Mouse (Mus musculus) thymus, postnatal 10 days (tissue): ENCODE data around the gene Sec24c.
"Not testable (repeated sequence)": the region's sequence is repeated elsewhere in the genome, so short reads cannot be mapped to it uniquely, and the experiment has no call there.

Experiments used
- DNase-seq, 2 experiments: peaks; one replicate each; pipeline ENCODE4 v3.0.0; 2021; ENCODE audit warnings: low spot score in 2 of 2

The Sec24c gene

DNA sequence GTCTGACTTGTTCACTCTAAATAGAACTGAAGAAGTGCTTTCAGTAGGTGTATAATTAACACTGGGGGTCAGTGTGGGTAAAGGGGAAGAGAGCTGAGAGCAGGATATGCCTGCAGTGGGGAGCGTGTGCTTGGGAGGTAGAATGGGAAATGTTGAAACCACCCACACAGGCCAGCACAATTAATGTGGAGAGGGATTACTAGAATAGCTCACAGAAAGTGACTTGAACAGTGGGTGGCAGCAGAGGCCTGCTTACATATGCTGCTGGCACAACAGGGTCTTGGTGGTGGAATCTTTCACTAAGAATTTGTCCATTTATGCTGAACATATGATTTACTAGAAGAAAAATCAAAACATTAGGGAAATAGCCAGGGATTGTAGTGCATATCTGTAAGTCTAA is 22.9 kb downstream of the Sec24c start:
- DNase-seq = peak in 1 of 2 experiments; percentile 45

DNA sequence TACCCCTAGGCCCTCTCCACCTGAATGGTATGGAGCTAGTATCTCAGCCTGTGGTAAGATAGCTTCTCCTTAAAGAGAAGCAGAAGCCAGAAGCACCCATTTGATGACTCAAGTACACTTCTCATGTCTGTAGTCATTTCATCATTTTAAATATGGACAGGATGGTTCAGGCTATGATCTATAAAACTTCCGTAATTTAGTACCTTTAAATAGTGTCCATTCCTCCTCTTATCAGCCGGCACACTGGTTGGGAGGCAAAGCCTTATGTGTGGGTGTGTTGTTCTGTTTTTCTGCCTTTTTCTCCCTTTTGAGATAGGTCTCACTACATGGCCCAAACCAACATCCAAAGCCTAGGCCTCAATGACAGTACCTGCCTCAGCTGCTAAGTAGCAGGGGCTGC is 24.4 kb downstream of the Sec24c start:
- no peak for DNase-seq

DNA sequence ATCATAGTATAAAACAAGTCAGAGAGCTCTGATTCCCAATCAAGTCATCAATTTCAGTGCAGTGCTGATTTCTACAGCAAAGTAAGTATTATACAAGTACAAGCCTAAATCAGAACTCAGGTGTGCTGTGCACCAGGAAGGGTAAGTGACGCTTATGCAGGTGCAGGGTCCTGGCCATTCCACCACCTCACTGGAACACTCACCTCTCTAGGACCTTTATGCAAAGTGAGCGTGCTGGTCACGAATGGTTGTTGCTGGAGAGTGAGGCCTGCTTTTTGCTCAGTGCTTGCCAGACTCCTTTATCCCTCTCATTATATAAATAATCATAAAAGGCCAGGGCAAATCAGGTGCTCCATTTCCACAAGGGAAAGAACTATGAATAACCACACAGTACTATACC is 26.3 kb downstream of the Sec24c start:
- no peak for DNase-seq

DNA sequence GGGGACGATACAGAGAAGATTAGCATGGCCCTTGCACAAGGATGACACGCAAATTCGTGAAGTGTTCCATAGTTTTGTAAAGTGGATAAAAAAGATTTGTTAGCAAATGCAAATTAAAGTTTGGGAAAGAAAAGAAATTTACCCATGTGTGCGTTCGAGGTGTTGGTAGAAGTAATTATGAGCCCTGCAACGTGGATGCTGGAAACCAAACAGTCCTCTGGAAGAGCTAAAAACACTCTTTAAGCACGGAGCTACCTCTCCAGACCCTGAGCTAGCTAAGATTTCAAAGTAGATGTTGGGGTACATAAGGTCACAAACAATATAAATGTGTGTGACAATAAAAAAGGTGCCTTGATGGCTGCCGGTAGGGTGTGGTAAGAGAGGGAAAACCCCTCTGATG is 27.4 kb downstream of the Sec24c start:
- DNase-seq = no peak

DNA sequence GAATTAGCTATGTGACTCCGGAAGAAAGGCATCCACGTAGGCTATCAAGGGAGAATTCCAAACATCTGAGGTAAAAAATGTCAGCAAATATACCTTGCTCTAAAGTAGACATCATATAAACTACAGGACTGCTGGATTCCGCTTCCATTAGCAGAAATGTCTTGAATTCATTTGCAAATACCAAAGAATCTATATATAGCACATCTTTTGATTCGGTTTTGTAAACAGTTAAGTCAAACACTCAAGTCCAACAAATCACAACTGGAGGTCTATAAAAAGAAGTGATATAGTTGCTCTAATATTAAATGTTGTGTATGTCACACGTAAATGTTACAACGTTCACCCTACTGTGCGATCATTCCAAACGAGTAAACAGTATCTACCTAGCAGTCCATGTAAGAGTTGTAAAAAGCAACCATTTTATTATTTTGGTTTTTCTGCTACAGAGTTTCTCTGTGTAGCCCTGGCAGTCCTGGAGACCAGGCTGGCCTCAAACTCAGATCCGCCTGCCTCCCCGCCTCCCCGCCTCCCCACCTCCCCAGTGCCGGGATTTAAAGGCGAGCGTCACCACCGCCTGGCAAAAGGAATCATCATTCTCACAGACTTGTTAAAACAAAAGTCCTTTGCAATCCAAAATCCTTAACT is 28.1 kb downstream of the Sec24c start:
- no peak for DNase-seq

DNA sequence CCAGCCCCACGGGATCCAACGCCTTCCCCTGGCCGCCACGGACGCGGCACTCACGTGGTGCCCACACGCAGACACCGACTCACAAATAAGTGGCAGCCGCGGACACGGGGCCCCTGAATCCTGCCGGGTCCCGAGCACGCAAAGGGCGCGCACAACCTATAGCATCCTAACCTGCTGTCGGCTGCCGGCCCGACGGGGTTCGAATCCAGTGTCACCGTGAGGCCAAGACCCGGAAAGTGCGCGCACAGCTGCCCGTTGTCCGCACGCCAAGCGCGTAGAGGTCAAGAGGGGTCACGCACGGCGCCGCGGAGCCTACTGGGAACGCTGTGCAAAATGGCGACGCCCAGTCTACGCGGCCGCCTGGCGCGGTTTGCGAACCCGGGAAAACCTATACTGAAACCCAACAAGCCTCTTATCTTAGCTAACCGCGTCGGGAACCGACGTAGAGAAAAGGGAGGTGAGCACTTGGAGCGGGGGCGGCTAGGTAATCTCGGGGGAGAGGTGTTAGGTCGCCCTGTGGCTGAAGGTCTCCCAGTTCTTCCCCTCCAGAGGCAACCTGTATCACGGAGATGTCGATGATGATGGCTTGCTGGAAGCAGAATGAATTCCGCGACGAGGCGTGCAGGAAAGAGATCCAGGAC is 28.8 kb downstream of the Sec24c start, which contains the start of gene Chchd1:
Gene Chchd1 (plus strand): TSS at position 266 of the 641 bp plus-strand sequence.
- peak; percentile 72 for DNase-seq

DNA sequence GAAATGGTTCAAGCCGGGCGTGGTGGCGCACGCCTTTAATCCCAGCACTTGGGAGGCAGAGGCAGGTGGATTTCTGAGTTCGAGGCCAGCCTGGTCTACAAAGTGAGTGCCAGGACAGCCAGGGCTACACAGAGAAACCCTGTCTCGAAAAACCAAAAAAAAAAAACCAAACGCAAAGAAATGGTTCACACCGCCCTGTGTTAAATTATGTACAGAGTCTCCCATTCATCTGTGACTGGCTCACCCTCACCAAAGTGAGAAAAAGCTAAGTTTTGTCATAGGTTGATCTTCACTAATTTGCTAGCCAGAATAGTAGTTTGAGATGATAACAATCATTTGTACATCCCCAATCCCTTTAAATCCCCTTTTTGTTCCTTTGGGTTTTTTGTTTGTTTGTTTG is 29.4 kb downstream of the Sec24c start:
- DNase-seq = not testable (repeated sequence)

DNA sequence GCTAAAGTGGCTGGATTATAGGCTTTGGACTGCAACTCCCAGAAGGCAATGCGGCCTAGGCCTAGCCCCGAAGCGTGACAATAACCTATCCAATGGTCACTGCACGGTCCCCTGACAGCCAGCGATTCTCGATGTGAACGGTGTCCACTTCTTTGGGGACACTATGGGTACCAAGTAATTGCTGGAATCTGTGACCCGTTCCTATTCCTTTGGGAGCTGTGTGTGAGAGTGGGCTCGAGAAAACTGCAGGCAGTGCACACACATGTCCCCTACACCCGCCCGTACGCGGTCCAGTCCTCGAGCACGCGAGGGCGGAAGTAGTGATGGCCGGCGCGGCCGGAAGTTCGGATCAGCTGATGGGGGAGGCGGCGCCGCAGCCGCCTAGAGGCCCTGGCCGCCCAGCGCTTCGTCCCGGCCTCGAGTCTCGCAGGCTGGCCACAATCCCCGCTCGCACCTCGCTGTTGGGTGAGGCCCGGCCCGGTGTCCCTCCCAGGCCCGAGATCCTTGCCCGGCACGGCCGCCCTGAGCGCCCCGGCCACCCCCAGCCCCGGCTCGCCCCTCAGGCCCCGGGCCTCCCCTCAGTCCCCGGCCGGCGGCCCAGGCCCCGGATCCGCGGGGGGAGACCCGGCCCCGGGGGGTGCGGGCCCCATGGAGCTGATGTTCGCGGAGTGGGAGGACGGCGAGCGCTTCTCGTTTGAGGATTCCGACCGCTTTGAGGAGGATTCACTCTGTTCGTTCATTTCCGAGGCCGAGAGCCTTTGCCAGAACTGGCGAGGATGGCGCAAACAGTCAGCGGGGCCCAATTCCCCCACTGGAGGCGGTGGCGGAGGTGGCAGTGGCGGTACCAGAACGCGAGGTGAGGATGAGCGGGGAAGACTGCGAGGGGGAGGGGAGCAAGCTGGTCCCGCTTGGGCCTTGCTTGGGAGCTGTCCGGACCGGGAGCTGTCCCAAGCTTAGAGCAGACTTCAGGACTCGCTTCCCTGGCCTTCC is 33.4 kb downstream of the Sec24c start, which contains the start of gene Zswim8:
Gene Zswim8 (plus strand): TSS at position 352 of the 990 bp plus-strand sequence.
- peak; percentile 43 to 49 for DNase-seq

DNA sequence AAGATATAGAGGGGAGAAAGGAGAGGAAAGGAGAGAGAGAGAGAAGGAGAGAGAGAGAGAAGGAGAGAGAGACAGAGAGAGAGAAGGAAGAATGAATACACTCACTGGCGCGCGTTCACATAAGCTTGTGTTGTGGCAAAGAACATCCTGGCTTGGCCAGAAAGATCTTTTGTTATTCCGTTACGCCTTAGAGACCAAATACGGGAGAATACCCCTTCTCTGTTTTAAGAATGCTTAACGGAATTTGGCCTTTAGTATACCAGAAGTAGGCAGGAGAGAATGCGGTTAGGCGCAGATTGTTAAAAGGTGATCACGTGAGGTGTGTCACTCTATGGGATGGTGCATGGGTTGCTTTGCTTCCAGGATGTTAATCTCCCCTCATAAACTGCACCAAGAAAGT is 34.1 kb downstream of the Sec24c start:
- DNase-seq = peak in 1 of 2 experiments; percentile 19

DNA sequence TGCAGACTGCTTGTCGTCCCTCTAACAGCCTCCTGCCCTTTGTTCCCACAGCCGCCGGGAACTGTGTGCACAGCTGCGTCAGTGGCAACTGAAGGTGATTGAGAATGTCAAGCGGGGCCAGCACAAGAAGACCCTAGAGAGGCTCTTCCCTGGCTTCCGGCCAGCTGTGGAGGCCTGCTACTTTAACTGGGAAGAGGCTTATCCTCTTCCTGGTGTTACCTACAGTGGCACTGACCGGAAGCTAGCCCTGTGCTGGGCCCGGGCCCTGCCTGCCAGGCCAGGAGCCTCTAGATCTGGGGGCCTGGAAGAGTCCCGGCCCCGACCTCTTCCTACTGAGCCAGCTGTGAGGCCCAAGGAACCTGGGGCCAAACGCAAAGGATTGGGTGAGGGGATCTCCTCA is 39.7 kb downstream of the Sec24c start:
- no peak for DNase-seq

DNA sequence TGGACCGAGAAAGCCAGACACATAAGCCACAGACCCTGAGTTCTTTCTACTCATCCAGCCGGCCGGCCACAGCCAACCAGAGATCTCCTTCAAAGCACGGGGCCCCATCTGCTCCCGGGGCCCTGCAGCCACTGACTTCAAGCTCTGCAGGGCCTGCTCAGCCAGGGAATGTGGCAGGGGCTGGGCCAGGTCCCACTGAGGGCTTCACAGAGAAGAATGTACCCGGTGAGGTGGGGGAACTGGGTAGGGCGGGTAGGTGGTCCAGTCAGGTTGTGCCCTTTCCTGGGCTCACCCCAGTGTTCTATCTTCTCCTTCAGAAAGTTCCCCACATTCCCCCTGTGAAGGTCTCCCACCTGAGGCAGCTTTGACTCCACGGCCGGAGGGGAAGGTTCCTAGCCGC is 44.3 kb downstream of the Sec24c start:
- no peak for DNase-seq

DNA sequence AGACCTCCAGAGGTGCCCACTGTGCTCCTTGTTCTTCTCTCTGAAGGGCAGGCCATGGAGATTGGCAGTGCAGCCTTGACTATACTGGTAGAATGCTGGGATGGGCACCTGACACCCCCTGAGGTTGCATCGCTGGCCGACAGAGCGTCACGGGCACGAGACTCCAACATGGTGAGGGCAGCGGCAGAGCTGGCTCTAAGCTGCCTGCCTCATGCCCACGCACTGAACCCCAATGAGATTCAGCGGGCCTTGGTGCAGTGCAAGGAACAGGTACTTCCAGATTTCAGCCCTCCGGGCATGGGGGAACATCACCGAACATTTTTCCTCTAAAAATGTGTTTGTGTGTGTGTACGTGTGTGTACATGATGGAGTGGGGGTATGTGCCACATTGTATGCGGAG is 45.7 kb downstream of the Sec24c start:
- DNase-seq = no peak

DNA sequence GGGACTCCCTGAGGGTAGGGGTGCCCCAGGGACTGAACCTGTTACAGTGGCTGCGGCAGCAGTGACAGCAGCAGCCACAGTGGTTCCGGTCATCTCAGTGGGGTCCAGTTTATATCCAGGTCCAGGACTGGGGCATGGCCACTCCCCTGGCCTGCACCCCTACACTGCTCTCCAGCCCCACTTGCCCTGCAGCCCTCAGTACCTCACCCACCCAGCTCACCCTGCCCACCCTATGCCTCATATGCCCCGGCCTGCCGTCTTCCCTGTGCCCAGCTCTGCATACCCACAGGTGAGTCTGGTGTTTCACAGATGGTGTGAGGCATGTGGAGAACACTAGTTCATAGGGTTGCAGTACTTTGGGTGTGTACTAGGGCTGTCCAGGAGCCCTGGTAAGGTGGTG is 47.3 kb downstream of the Sec24c start:
- no peak for DNase-seq

DNA sequence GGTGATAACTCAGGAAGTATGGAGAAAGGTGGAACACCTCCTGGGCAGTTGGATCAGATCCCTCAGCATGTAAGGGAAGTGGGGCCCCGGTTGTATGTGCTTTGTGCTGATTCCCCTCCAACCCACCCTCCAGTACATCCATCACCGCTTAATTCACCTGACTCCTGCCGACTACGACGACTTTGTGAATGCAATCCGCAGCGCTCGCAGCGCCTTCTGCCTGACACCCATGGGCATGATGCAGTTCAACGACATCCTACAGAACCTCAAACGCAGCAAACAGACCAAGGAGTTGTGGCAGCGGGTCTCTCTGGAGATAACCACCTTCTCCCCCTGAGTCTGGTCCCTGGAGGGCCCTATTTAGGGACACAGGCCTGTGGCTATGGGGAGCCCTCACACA is 48.9 kb downstream of the Sec24c start:
- DNase-seq = no peak

DNA sequence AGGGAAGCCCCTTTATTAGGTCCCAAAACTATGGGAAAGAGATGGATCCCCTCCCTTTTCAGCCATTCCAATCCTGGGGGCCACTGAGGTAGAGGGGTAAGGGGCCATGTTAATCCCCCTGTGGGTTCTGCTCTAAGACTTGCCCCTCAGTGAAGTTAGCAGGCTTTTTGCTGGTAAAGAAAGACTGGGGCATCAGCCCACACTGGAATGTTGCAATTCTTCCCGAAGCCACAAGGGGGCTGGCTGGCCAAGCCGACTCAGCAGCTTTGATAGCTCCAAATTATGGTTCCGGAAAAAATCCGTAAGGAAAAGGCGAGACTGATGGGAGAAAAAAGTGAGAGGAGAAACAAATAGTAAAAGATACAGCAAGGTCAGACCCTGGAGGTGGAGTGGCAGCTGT is 49.9 kb downstream of the Sec24c start:
- peak; percentile 21 to 44 for DNase-seq

DNA sequence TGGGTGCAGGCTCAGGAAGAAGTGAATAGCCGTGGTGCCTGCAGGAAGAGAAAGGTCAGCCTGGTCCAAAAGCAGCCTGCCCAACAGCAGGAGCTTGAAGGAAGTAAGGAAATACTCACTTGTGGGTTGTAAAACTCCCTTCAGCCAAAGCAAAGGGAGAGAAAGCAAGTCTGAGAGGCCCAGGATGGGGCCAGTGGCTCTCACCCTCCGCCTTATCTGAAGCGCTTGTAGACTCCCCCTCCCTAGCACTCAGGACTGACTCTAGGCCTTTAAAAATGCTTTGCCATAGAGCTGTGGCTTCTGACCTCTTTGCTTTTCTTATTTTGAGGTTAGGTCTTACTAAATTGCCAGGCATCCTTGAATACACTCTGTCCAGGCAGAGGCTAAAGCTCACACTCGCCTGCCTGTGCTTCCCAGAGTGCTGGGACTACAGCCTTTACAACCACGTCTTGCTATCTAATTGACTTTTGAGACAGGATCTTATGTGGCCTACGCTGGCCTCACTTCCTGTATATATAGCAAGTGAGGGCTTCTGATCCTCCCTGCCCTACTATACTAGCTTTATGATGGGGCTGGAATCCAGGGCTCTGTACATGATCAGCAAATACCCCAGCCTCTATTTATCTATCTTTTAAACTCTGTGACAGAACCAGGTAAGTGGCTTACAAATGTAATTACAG is 51.7 kb downstream of the Sec24c start:
- no peak for DNase-seq

DNA sequence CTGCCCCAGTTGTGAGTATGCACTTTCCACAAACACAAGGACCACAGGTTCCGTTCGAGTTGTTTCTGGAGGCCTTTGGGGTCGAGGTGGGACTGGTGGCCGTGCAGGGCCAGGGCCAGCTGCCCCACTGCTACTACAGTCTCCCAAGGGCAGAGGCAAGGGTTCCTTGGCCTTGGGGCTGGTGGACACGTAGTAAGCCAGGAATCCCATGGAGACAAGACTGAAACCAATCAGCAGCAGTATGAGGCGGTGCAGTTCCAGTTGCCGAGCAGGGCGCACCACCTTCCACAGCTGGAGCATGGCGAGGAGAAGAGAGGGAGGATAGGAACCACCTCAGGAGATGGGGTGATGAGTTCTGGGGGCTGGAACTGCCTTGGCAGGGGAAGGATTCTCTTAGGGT is 55.8 kb downstream of the Sec24c start:
- no peak for DNase-seq

DNA sequence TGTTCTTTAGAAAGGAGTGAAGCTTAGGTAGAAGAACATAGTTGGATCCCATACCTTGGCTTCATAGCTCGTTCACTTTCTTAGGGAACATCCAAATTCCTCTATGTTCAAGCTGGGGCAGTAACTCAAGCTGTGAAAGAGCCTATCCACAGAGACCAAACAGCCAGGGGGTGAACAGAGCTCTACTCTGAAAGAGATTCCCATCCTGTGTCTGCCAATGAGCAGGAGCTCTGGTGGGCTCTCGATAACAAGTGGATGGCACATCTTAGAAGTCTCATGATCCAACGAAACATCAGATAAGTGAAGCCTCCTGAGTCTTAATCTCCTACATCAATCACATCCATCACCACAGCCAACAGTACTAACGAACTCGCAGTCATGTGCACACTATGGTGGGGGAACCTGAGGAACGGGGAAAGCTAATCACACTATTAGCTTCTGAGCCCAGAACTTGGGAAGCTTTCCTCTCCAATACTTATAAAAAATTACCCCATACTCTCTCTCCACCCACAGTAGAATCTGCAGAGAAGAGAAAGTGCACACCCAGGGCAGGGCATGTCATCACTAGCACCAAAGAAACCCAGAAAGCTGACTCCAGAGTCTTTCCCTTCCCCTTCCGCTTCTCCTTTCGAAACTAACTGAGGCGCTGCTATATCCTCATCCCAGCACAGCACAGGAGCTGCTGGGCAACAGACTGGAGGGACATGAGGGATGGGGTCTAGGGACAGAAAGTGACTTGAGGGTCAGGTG is 56.9 kb downstream of the Sec24c start:
- no peak for DNase-seq

DNA sequence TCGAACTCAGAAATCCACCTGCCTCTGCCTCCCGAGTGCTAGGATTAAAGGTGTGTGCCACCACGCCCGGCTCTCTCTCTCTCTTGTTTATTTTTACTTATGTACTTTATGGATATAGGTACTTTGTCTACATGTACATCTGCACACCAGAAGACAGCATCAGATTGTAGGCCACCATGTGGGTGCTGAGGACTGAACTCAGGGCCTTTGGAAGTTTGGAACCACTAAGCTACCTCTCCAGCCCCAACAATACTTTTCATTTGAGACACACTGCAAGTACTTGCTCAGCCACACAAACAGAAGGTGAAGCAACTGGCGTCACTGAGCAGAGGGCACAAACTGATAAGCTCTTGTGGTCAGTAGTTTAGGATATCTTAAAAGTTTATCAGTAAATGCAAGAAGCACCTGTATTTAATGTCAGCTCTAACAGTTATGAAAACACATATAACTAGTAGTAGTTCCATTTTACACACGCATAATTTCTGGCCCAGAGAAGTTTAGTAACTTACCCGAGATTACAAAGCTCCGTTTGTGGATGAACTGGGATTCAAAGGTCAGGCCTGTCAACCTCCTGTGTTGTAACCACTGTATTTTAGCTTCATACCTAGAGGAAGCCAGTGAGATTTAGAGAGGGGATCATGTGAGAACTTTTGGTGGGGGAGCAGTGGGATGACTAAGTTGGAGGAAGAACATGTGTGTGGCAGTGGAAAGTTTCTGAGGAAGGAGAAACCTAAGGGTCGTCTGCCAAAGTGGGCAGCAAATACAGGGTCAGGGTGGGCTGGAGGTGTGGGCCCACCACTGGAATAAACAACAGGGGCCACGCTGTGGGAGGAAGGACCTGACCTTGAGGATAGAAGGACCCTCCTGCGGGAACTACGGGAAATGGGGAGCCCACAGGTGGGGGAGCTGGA is 59.2 kb downstream of the Sec24c start:
- no peak for DNase-seq
